Comparison of ENCODE assay signal across 10 mouse cellular contexts in the genomic region with DNA sequence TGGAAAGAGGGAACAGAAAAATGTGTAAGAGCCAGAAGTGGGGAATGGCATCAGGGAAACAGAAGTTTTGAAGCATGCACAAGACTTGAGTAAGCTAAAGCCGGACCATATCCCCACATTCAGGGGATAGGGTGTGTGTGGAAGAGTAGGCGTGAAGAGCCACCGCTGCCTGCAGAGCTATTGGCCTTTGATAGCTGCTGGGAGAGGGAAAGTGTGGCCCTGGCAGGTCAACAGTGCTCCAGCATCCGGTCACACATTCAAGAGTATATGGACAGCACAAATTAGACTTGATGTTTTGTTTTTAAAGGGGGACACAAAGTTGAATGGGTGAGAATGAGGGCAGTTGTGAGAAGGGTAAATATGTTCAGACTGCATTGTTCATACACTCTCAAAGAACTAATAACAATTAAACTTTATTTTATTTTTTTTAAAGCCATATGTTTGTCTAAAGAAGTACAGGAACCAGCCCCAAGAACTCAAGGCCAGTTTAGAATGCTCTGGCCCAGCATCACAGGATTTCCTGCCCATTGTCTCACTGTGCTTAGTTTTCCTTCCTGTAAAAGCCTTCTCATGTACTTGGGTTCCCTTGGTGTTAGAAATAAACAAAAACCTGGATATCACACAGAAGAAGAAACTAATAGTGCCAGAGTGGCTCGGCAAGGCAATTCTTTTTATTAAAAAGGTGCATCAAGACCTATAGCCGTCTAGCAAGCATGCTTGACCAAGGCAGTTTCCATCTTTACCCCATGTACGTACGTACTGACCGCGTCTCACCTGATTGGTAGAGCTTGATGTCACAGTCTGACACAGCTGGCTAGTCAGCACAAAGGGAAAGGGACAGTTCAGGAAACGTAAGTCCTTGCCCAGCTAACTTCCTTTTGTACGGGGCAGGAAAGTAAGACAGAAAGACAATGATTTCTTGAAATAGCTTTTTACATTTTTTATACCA.
A peak's percentile ranks its signal among the peaks of the same experiment; 100 is the strongest.
DNase-seq lines count a peak whose midpoint lies in the region; ATAC-seq and TF ChIP-seq lines count a peak whose summit lies in the region.
"Had no signal": no experiment of that assay in that cellular context is flagged by ENCODE, and none has a peak within 500 bp of the region (broad histone marks: within the 10 kb centered on the region; RNA-seq: fewer than 3 reads in every experiment).

No protein-coding gene starts in this region.

- no peak for TF ChIP-seq CTCF in gastrocnemius, adult 2 months (IDR thresholded peaks at IDR 0.05)

- H3K4me1 ChIP-seq in heart, embryonic 10.5 days: no peaks in the 10 kb centered on the region
- H3K4me1 ChIP-seq in kidney, embryonic 15.5 days: no peaks in the 10 kb centered on the region

- no peaks in the 10 kb centered on the region for H3K36me3 ChIP-seq in heart, embryonic 10.5 days
- H3K36me3 ChIP-seq in kidney, embryonic 15.5 days: no peaks in the 10 kb centered on the region

- no peaks in the 10 kb centered on the region for H3K9me3 ChIP-seq in heart, embryonic 10.5 days
- no peaks in the 10 kb centered on the region for H3K9me3 ChIP-seq in kidney, embryonic 15.5 days (replicated peaks)

- H3K4me2 ChIP-seq in kidney, embryonic 15.5 days: no peak overlapping the region

- no peak overlapping the region for H3K9ac ChIP-seq in kidney, embryonic 15.5 days

- H3K27ac ChIP-seq in gastrocnemius, adult 2 months: peak overlapping the region; percentile 82
- H3K27ac ChIP-seq in heart, embryonic 10.5 days: peak overlapping the region; percentile 7; the same call in 1 of the 2 replicates
- H3K27ac ChIP-seq in kidney, embryonic 15.5 days: peak overlapping the region; percentile 81

- no peaks in the 10 kb centered on the region for H3K27me3 ChIP-seq in heart, embryonic 10.5 days (ENCODE audit: insufficient read depth, poor library complexity, severe bottlenecking)
- H3K27me3 ChIP-seq in kidney, embryonic 15.5 days: no peaks in the 10 kb centered on the region

- no peak for DNase-seq in gastrocnemius, adult 2 months
- DNase-seq in gastrocnemius, postnatal 36 days: no peak
- no peak for DNase-seq in heart, embryonic 10.5 days (ENCODE audit: low spot score)
- DNase-seq in lung, postnatal 36 days: peak; percentile 66
- no peak for DNase-seq in layer of hippocampus, adult 9-11 months
- DNase-seq in urinary bladder, postnatal 36 days (ENCODE audit: low spot score in 2 of 2): no peak
- no peak for DNase-seq in urinary bladder, adult 18-20 months (ENCODE audit: low spot score in 2 of 2)
- DNase-seq: gastrocnemius, postnatal 14 days; layer of hippocampus, postnatal 36 days had no signal

- 59% methylated on average over 12 of the region's 12 CpGs for WGBS in heart, embryonic 10.5 days
- 70% methylated on average over 12 of the region's 12 CpGs for WGBS in kidney, embryonic 15.5 days

- intact Hi-C loops in gastrocnemius, adult 2 months (cut with DNase I): no loop called here
- intact Hi-C loops in gastrocnemius, postnatal 36 days (cut with DNase I): no loop called here

- ATAC-seq in kidney, embryonic 15.5 days (replicated peaks; ENCODE audit: low FRiP score): 0 out of 2 replicates have a peak, but pooled peaks have one; percentile 60

- no peak overlapping the region; the same call in 1 of the 2 replicates for H3K4me3 ChIP-seq in gastrocnemius, adult 2 months
- H3K4me3 ChIP-seq in heart, embryonic 10.5 days: no peak overlapping the region
- H3K4me3 ChIP-seq in kidney, embryonic 15.5 days (replicated peaks): no peak overlapping the region

Comparison
In these comparisons a context has a peak if more than half of its experiments do, and no peak if none do; other contexts are left out.
1. H3K27ac ChIP-seq: peak in every context shown above with its lines; median percentile 82 in gastrocnemius, adult 2 months; 81 in kidney, embryonic 15.5 days; 7 in heart, embryonic 10.5 days.